7 mouse cellular contexts compared by ENCODE assay signal in the genomic region with DNA sequence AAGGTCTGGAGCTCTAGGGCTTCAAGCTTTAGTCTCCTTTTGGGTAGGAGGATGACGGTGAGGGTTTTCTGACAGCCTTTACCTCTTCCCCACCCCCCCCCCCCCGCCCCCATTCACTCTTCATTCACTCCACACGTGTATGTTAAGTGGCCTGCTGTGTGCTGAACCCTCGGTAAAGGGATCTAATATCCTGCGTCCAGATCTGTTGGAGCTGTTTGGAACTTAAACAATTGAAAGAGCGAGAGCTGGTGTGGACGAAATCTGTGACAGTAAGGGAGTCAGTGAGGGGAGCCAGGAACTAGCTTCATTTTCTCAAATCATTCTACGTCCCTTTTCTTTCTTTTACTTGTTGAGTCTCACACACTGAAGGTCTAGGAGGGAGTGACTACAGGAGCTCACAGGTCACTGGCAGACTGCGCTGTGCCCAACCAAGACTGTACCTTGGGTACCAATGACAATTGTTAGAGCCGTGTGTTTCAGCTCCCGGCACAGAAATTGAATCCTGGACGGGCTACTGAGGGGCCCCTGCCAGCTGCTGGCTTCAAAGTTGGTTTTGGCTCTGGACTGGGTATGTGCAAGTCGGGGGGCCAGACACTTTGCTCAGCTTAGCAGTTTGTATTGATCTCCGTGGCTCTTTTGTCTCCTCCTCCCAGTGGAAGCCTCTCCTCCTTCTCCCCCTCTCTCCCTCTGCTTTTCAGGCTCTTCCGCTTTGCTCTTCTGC. TPM values are rescaled to one million over a fixed set of nuclear protein-coding genes. Genes with fewer than 3 reads are reported as not detected.
DNase-seq lines count a peak whose midpoint lies in the region; ATAC-seq lines count a peak whose summit lies in the region.

A gene (plus strand): TSS at position 689 of the 721 bp plus-strand sequence.

- no peaks in the 10 kb centered on the region for H3K4me1 ChIP-seq in kidney, embryonic 16.5 days (ENCODE audit: insufficient read depth, low read length)
- H3K4me1 ChIP-seq in embryonic facial prominence, embryonic 11.5 days (ENCODE audit: control insufficient read depth, insufficient read depth, low read length): no peaks in the 10 kb centered on the region
- no peaks in the 10 kb centered on the region; the same call in 1 of the 2 replicates for H3K4me1 ChIP-seq in neural tube, embryonic 13.5 days (replicated peaks)

- no peaks in the 10 kb centered on the region for H3K9me3 ChIP-seq in kidney, embryonic 16.5 days (ENCODE audit: low read length)
- H3K9me3 ChIP-seq in embryonic facial prominence, embryonic 11.5 days (replicated peaks; ENCODE audit: control insufficient read depth, low read length): no peaks in the 10 kb centered on the region
- H3K9me3 ChIP-seq in neural tube, embryonic 13.5 days: no peaks in the 10 kb centered on the region

- peak within 1 kb of the TSS; percentile 43 for H3K4me3 ChIP-seq in kidney, embryonic 16.5 days (ENCODE audit: low read length)
- H3K4me3 ChIP-seq in embryonic facial prominence, embryonic 11.5 days (ENCODE audit: low read depth, low read length): peak within 1 kb of the TSS; percentile 17
- peak within 1 kb of the TSS; percentile 40 for H3K4me3 ChIP-seq in neural tube, embryonic 13.5 days

- peaks cover 15% of the 10 kb centered on the region; the same call in 1 of the 2 replicates for H3K27me3 ChIP-seq in kidney, embryonic 16.5 days (ENCODE audit: insufficient read depth, low read length)
- no peaks in the 10 kb centered on the region for H3K27me3 ChIP-seq in embryonic facial prominence, embryonic 11.5 days (ENCODE audit: control insufficient read depth, insufficient read depth, low read length)
- no peaks in the 10 kb centered on the region for H3K27me3 ChIP-seq in neural tube, embryonic 13.5 days

- WGBS in kidney, embryonic 16.5 days: 31% methylated on average over 15 of the region's 15 CpGs
- 31% methylated on average over 14 of the region's 15 CpGs for WGBS in embryonic facial prominence, embryonic 11.5 days
- WGBS in neural tube, embryonic 13.5 days: 25% methylated on average over 15 of the region's 15 CpGs

- intact Hi-C loops in left cerebral cortex, postnatal 25 days (cut with DNase I): loop anchor here (2.0 to 5.0 kb wide), 2 partner anchors 17 to 107 kb away; a partner anchor contains a TSS

- H3K9ac ChIP-seq in kidney, embryonic 16.5 days (replicated peaks; ENCODE audit: low read length): peak within 1 kb of the TSS; percentile 31
- H3K9ac ChIP-seq in embryonic facial prominence, embryonic 11.5 days (replicated peaks; ENCODE audit: low read length): peak within 1 kb of the TSS; percentile 19
- H3K9ac ChIP-seq in neural tube, embryonic 13.5 days: peak within 1 kb of the TSS; percentile 68

- peak; percentile 51; the same call in 1 of the 2 replicates for ATAC-seq in kidney, embryonic 16.5 days (ENCODE audit: low FRiP score, low TSS enrichment)
- ATAC-seq in embryonic facial prominence, embryonic 11.5 days (replicated peaks; ENCODE audit: insufficient number of reproducible peaks, low FRiP score, low TSS enrichment, low read depth): peak; percentile 34; the same call in 1 of the 2 replicates
- ATAC-seq in neural tube, embryonic 13.5 days (ENCODE audit: low read depth): peak; percentile 86

- H3K36me3 ChIP-seq in kidney, embryonic 16.5 days (ENCODE audit: insufficient read depth, low read length): no peaks in the 10 kb centered on the region
- H3K36me3 ChIP-seq in embryonic facial prominence, embryonic 11.5 days (replicated peaks; ENCODE audit: control insufficient read depth, insufficient read depth, low read depth, low read length): no peaks in the 10 kb centered on the region
- no peaks in the 10 kb centered on the region for H3K36me3 ChIP-seq in neural tube, embryonic 13.5 days

- peak within 1 kb of the TSS; percentile 62 for H3K4me2 ChIP-seq in kidney, embryonic 16.5 days (replicated peaks; ENCODE audit: low read depth, low read length)
- peak within 1 kb of the TSS; percentile 46 for H3K4me2 ChIP-seq in embryonic facial prominence, embryonic 11.5 days (ENCODE audit: low read depth, low read length)
- H3K4me2 ChIP-seq in neural tube, embryonic 13.5 days: peak within 1 kb of the TSS; percentile 61

- DNase-seq in kidney, postnatal 14 days: no peak
- peak; percentile 17 for DNase-seq in embryonic facial prominence, embryonic 11.5 days (ENCODE audit: low spot score)
- no peak for DNase-seq in frontal cortex, adult 2 months (ENCODE audit: extremely low spot score in 1 of 2, low spot score in 1 of 2)
- DNase-seq in left cerebral cortex, postnatal 25 days (ENCODE audit: low spot score in 2 of 2): no peak
- DNase-seq in urinary bladder, postnatal 36 days (ENCODE audit: low spot score in 2 of 2): no peak

- no peak within 1 kb of the TSS for H3K27ac ChIP-seq in kidney, embryonic 16.5 days (ENCODE audit: low read length)
- no peak within 1 kb of the TSS for H3K27ac ChIP-seq in embryonic facial prominence, embryonic 11.5 days (replicated peaks; ENCODE audit: low read depth, low read length)
- H3K27ac ChIP-seq in neural tube, embryonic 13.5 days (replicated peaks): peak within 1 kb of the TSS; percentile 80

RNA-seq across cellular contexts. Expression of the gene that starts here (rescaled TPM):
- polyA plus RNA-seq in kidney, embryonic 16.5 days (2015; fragmentation: Nextera tagmentation; extraction: Ambion mirVana): 0.57 and 0.84 TPM in 2 replicates
- polyA plus RNA-seq in embryonic facial prominence, embryonic 11.5 days (2014; fragmentation: Nextera tagmentation; extraction: Ambion mirVana): 3.1 and 3.2 TPM in 2 replicates
- polyA plus RNA-seq in frontal cortex, adult 2 months (2012; rRNA removed): 48.8 and 48.9 TPM in 2 replicates
- 10 to 100 TPM; 56.3 to 61.7 TPM for total RNA-seq in left cerebral cortex, postnatal 25 days (2021)
- polyA plus RNA-seq in neural tube, embryonic 13.5 days (2015; fragmentation: Nextera tagmentation; extraction: Ambion mirVana): 17.1 and 17.4 TPM in 2 replicates

Comparison
In these comparisons a context has a peak if more than half of its experiments do, and no peak if none do; other contexts are left out.
1. Peak in ATAC-seq, H3K4me3 ChIP-seq, H3K9ac ChIP-seq and H3K4me2 ChIP-seq in kidney, embryonic 16.5 days; RNA of the gene not detected or under 1 TPM.
2. ATAC-seq: peak in every context shown above with its lines; median percentile 86 in neural tube, embryonic 13.5 days; 51 in kidney, embryonic 16.5 days; 34 in embryonic facial prominence, embryonic 11.5 days.